Mouse (Mus musculus): Measurements from ENCODE around the gene Micu2.
"Not testable (repeated sequence)": the region's sequence is repeated elsewhere in the genome, so short reads cannot be mapped to it uniquely, and the experiment has no call there.

Micu2 gene

DNA sequence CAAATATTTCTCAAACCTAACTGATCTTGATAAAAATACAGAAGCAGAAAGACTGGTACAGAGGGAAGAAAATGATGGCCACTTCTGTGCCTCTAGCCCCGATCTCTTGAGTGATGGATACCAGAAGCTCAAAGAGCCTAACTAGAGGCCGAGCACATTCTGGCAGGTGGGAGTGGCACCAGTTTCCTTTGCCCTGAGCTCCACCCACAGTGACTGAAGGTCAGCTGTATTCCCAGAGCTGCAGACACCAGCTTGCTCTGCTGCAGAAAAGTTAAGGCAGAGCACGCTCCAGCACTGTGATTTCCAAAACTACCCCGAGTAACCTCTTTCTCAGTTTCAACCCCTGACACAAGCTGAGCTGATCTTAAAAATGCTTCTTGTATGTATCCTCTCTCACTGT, 37.2 kb downstream of the Micu2 start:
- peak; percentile 10 for DNase-seq (ENCODE audit: low spot score)

DNA sequence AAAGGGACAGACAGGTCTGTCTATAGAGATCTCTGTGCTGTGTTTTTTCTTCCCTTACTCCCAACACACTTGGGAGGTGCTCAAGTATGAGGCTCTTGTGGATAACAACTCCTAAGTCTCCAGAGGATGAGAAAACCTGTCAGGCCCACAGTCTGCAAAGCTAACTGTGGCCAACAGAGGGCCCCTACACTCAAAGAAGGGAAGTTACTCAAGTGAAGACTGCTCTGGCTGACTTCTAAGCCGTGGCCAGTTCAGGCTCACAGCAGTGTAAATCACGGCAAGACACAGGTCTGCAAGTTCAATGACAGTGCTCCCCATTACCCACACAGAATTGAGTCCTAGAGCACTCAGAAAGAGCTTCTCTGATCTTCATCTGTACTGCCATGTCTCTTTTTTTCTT, 48.0 kb downstream of the Micu2 start:
- DNase-seq (ENCODE audit: low spot score) = peak; percentile 27

DNA sequence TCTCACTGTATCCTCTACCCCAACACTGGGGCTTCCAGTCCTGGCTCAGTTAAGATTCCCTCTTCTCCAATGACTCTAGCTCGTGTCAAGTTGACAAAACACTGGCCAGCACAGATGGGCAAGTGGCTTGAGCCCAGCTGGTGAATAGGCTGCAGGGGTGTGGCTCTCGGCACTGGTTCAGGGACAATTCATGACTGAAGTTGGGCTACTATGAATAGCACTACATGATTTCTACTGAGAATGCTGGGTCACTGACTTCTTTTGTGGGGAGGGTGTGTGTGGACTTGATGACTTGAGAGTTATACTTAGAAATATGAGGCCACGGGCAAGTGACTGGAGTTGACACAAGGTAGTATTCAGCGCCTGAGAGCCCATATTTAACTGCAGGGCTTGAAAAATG, 53.2 kb downstream of the Micu2 start:
- DNase-seq (ENCODE audit: low spot score) = no peak

DNA sequence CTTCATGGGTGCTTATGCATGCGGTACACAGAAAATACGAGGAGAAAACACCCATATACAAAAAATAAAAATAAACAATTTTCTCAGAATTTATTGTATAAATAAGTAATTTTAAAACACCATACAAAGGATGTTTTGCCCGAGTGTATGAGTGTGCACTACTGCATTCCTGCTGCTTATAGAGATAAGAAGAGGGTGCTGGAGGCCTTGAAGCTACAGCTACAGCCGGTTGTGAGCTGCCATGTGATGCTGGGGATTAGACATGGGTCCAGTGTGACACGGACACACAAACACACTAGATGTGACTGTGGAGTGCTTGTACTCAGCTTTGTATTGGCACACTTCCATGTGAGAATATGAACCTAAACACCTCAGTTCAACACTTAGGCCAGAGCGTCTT, 61.8 kb downstream of the Micu2 start:
- DNase-seq (ENCODE audit: low spot score) = no peak

DNA sequence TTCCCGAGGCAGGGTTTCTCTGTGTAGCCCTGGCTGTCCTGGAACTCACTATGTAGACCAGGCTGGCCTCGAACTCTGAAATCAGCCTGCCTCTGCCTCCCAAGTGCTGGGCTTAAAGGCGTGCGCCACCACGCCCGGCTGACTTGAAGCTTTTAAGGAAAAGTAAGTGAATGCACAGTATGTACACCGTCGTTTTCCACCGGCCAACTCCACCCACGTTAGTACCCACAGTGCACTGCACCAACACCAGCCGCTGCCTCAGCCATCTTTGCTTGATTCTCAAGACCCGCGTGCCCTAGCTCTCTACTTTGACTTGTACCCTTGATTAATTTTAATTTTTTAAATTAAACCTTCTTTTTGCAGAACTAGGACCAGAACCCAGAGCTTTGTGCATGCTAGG, 64.4 kb downstream of the Micu2 start:
- no peak for DNase-seq (ENCODE audit: low spot score)

DNA sequence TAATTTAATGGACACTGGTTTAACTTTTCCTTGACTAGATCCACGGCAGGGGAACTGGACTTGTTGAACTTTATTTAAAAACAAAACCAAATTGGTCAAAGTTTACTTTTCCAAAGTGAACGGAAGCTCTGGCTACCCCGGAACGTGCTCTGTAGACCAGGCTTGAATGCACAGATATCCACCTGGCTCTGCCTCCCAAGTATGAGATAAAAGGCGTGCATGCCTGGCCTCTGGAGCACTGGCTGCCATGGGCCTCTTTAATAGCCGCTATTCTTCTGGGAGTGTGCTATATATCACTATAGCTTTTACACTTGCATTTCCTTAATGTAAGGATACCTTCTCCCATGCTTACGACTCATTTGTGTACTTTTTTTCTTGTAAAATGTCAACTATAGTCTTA, 65.5 kb downstream of the Micu2 start:
- DNase-seq (ENCODE audit: low spot score) = no peak

DNA sequence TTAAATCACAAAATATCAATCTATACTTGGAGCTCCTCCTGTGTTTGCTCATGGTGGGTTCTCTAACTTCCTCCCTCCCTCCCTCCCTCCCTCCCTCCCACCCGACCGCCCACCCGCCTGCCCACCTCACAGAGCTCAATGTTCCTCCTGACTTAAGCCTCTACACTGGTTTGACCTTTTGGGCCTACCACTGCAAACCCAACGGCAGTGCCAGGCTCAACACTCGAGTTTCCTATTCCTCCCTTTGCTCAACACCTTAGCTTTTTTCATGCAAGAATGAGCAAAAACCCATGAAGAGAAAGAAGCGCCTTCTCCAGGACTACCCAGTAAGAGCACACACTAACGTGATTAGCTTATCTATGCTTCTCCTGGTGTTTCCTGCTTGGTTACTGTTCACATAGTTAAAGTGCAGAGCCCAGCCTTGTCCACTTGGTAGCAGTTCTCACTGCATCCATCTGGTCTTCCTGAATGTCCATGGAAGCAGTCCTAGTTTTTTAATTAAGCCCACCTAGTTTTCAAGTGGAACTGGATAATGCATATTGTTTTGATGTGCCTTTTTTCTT, 66.1 kb downstream of the Micu2 start:
- peak; percentile 38 for DNase-seq (ENCODE audit: low spot score)

DNA sequence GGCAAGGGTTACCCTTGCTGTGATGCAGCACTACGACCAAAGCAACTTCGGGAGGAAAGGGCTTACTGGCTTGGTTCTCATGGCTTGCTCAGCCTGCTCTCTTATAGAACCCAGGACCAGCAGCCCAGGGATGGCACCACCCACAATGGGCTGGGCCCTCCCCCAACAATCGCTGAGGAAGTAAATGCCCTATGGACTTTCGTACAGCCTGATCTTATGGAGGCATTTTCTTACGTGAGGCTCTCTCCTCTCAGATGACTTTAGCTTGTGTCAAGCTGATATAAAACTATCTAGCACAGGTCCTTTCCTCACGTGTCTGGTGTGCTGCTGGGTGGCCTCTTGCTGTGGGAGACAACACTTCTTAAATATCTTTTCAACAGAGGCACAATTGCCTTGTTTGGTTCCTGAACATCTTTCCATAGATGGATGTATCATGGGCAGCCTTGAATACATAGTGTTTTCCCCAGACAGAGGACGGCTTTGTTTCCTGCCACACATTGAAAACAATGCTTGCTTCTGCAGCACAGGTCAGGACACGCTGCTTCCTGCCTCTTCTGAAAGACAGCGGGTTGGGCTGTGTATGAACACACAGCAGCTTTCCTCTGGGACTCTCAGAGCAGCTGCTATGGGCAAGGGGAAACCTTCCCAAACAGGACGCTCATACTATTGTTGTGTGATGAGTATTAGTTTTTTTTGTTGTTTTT, 77.5 kb downstream of the Micu2 start:
- DNase-seq (ENCODE audit: low spot score) = no peak

DNA sequence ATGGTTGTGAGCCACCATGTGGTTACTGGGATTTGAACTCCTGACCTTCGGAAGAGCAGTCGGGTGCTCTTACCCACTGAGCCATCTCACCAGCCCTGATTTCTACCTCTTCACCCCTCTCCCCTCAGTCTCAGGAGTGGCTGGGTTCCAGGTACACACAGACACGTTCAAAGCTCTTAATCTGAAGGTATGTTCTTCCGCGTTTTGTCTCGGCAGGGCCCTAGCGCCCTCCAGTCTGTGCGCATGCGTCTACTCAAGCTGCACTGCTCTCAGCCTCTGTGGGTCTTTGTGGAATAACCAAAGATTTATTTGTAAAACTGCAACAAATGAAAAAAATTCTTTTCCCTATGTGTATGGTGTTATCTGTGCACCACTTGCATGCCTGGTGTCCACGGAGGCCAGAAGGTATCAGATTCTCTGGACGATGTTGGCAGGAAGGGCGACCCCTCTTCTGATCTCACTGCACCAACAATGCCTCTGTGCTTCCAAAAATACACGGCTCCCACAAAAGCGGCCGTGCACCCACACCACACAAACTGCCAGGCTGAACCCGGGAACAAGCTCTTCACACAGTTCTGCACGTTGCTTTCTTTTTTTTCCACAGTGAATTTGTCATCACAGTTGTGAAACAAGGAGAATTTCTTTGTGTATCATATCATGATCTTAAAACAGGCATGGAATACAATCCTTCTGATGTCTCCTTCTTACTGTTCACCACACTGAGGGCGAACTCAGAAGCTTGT, 78.3 kb downstream of the Micu2 start:
- no peak for DNase-seq (ENCODE audit: low spot score)

DNA sequence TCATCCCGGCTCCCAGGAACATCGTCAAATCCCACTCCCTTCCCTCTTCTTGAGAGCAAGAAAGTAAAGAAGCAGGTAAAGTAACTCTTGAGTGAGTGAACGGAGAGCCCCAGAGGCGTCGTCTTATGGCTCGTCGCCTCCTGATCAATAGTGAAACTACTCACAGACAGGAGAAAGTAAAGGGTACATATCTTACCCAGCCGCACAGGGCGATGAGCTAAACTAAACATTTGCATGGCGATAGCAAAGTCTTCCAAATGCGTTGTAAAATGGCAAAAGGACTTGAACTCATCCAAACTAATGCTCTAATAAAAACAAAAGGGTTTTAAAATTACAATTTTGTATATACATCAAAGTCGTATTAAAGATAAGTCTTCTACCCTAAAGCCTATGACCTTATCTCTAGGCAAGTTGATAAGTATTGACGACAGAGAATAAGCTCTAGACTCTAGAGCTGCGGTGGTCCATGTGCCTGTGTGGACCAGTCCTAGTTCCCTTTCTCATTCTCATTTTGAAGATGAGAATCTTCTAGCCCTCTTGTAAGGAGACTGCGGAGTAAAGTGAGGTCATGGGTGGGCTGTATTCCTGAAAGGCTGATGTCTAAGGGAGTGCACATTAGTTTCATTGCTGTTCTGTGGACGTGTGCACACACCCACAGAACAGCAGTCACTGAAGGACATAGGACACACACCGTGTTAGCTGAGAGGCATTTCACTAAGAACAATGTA, 79.8 kb downstream of the Micu2 start:
- DNase-seq (ENCODE audit: low spot score) = no peak

DNA sequence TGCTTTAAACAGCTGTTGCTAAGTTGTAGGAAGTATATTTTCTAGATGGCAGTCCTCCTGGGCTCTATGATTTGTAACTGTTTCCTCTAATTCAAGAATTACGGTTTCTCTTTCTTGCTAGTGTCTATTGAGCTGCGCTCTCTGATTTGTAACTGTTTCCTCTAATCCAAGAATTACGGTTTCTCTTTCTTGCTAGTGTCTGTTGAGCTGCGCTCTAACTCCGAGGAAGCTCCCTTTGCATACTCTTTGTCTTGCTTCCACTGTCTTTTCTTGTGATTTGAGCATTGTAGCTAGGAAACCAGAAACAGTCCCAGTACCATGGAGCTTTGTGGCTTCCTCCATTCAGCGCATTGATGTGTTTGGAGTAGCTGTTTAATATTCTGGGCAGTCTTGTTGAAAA, 83.7 kb downstream of the Micu2 start:
- DNase-seq (ENCODE audit: low spot score) = no peak

DNA sequence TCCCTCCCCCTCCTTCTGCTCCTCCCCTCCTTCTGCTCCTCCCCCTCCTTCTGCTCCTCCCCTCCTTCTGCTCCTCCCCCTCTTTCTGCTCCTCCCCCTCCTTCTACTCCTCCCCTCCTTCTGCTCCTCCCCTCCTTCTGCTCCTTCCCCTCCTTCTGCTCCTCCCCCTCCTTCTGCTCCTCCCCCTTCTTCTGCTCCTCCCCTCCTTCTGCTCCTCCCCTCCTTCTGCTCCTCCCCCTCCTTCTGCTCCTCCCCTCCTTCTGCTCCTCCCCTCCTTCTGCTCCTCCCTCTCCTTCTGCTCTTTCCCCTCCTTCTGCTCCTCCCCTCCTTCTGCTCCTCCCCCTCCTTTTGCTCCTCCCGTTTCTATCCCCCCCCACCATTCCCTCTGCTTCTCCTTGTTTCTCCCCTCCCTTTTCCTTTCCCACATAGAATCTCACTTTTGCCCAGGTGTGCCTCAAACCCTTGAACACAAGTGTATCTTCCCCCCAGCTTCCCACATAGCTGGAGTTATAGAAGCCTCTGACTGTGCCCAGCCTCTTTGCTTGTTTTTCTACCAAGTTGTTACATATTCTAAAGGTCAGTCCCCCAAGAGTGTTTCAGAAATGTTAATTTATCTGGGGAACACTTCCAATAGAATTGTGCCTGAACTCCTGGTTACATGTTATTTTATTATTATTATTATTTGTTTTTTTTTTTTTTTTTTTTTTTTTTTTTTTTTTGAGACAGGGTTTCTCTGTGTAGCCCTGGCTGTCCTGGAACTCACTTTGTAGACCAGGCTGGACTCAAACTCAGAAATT, 86.7 kb downstream of the Micu2 start:
- DNase-seq (ENCODE audit: low spot score) = not testable (repeated sequence)

DNA sequence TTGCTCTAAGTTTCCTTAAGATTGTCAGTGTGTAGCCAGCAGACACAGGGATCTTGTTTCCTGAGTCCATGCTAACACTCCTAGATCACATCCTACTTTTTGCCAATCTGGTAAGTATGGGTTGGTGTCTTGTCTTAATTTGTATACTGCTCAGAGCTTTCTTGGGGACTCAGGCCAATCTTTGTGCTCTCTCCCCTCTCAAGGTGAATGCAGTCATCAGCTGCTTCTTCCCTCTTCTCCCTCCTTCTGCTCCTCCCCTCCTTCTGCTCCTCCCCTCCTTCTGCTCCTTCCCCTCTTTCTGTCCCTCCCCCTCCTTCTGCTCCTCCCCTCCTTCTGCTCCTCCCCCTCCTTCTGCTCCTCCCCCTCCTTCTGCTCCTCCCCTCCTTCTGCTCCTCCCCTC, 87.3 kb downstream of the Micu2 start:
- DNase-seq (ENCODE audit: low spot score) = not testable (repeated sequence)

DNA sequence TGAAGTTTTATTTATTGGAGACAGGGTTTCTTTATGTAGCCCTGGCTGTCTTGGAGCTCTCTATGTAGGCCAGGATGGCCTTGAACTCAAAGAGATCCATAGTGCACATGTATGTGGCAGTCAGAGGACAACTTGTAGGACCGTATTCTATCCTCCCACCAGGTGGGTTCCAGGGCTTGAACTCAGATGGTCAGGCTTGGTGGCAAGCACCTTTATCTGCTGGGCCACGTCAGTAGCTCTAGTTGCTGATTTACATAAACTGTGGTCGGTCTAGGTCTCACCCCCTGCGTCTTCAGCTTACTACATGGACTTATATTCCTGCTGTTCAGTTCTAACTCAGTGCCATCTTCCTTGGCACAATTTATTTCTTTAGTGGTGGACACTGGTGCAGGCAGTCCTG, 87.7 kb downstream of the Micu2 start:
- DNase-seq (ENCODE audit: low spot score) = no peak

DNA sequence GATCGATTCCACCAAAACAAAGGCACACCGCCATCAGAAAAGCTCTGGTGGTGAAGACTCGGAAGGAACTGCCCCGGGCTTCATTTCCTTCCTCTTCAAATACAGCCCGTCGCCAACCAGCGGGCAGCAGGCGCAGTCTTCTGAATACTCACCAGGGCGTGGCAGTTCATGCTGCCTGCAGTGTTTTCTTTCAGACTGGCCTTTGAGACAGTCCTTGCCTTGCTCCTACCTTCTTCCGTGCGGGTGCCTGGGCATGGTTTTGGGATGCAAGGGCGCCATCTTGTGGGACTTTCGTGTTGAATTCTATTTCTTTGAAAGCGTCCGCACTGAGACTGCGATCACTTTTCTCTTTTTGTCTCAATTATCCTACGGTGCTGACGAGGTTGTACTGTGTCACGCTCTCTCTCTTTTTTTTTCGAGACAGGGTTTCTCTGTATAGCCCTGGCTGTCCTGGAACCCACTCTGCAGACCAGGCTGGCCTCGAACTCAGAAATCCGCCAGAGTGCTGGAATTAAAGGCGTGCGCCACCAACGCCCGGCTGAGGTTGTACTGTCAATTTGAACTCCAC, 88.5 kb downstream of the Micu2 start:
- peak; percentile 92 for DNase-seq (ENCODE audit: low spot score)

DNA sequence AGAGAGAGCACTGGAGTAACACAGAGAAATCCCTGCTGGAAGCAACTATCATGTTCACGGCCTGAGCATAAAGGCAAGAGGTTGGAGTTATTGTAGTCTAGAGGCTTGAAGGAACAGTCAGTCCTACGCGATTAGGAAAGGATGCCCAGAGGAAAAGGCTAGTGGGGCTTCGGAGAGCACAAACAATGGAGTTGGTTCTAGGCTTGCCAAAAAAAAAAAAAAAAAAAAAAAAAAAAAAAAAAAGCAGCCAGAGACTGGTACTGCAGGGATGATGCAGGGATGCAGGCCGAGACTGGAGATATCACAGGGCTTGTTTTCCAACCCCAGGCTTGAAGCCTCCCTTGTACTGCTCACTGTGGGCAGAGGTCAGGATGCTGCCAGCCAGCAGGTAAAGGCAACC, 89.8 kb downstream of the Micu2 start:
- peak; percentile 17 for DNase-seq (ENCODE audit: low spot score)

DNA sequence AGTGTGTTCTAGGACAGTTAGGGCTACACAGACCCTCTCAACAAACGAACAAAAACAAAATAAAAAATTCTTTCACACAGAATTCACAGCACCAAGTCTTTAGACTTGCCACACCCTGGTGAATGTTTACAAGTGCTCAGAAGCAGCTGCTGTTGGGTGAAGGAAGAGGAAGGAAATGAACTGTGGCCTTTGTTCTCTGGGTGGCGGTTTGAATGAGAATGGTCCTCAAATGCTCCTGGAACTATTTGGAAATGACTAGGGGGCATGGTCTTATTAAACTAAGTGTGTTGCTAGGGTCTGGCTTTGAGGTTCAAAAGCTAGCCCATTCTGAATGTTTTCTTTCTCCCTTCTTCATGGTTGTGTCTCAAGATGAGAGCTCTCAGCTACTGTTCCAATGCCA, 90.6 kb downstream of the Micu2 start:
- DNase-seq (ENCODE audit: low spot score) = no peak

DNA sequence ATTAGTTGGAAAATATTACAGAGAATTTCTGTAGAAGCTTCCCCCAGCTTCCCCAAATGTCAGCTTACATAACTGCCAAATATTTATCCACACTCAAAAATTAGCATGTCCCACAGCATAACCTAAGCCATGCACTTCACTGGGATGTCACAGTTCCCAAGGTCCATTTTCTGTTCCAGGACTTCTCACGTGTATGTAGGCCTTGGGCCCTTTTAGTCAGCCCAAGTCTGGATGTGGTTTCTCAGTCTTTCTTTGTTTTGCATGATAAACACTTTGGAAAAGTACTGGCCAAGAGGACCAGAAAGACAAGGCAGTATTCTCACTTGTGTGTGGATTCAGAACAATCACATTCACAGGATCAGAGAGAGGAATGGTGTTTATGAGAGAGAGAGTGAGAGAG, 97.1 kb downstream of the Micu2 start:
- no peak for DNase-seq (ENCODE audit: low spot score)

DNA sequence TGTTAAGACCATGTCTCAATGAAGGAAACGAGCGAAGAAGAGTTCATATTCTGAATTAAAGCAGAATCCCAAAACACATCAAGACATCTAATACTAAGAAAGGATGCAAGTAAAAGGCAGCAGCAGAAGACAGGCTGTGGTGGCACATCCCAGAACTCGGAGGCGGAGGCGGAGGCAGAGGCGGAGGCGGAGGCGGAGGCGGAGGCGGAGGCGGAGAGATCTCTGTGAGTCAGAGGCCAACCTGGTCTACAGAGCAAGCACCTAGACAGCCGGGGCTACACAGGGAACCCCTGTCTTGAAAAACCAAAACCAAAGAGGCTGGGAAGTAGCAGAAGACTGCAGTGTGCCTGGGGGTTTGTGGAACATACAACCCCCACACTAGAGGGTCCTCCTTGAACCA, 102.2 kb downstream of the Micu2 start:
- DNase-seq (ENCODE audit: low spot score) = no peak

DNA sequence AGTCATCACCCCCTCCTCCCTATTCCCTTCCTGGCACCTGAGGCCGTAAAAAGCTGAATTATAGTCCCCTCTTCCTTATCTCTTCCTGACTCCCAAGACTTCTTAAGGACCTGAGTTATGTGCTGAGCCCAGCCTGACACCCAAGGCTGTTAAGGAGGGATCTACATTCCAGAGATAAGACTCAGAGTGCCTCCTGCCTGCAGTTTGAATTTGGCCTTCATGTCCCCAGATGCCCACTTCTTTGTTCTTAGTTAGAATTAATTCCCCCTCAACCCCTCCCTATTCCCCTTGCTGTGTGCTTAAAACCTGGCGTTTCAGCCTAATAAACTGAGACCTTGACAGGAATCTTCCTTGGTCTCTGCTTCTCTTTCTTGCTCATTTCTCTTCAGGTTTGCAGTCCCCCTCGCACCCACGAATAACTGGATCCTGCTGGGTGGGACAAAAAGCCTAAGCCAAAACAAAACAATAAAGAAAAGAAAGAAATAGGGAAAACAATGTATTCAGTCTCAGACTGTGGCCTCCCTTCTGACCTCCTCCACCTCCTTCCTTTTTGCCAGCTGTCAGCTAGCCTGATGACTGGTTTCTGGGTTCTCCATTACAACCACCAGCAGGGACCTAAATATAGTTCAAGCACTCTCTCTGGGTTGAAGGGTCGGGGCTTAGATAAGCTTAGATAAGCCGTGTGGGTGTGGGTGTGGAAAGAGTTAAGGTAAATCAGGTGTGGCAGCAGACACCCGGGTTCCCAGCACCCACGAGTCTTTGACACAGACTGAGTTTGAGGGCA, 102.8 kb downstream of the Micu2 start:
- DNase-seq (ENCODE audit: low spot score) = not testable (repeated sequence)

DNA sequence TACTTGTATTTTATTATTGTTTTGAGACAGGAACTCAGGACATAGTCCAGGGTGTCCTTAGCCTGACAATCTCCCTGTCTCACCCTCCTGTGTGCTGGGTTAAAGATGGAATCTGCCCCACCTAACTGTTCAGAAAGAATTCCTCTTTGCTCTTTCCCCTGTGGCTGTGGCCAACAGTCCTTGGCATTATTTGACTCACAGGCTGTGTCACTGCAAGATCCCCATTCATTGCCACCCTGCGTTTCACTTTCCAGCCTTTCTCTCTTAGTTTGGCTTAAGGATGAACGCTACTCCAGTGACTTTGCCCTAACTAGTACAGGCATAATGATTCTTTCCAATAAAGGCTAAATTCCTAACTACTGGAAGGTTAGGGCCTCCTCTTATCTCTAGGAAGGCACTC, 104.7 kb downstream of the Micu2 start:
- DNase-seq (ENCODE audit: low spot score) = no peak
